Mouse (Mus musculus): ENCODE data around the gene Izumo2. TPM values are rescaled to one million over a fixed set of nuclear protein-coding genes. Genes with fewer than 3 reads are reported as not detected.

The Izumo2 gene
- polyA plus RNA-seq, 1 experiment, result not detected

DNA sequence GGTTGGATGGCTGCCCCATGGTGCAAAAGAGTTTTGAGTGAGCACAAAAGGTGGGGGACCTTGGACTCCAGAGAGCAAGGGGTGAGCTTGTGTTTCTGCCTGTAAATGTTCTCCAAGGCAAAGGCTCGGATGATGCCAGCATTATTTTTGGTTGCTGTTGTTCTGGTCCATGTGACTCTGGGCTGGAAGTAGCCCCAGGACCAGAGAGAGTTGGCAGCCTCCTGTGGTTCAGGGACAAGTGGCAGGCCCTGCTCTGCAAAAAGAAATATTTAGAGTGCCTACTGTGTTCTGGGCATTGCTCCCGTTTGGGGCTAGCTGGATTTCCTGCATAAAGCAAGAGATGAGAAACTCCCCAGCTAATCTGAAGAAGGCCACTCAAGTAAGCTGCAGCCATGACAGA is 31.9 kb upstream of the Izumo2 start:
- no peak overlapping the region for H3K4me3 ChIP-seq (ENCODE audit: extremely low read depth, insufficient read depth, insufficient read length)
- TF ChIP-seq CTCF (IDR thresholded peaks at IDR 0.05; ENCODE audit: extremely low read depth, insufficient read depth, insufficient read length, insufficient replicate concordance) (no peak), POLR2A (IDR thresholded peaks at IDR 0.05; ENCODE audit: low read depth, low read length) (no peak)
- DNase-seq (ENCODE audit: low read depth in 1 of 2, low spot score in 2 of 2), result no peak
- WGBS, result 62% methylated on average over 2 of the region's 2 CpGs
- no peak overlapping the region for H3K27ac ChIP-seq (ENCODE audit: insufficient read depth, low read length)
- no peaks in the 10 kb centered on the region for H3K36me3 ChIP-seq (ENCODE audit: control insufficient read depth, insufficient read depth, low read length)
- no peaks in the 10 kb centered on the region for H3K4me1 ChIP-seq (ENCODE audit: control insufficient read depth, insufficient read depth, insufficient read length)
- H3K27me3 ChIP-seq (ENCODE audit: control insufficient read depth, insufficient read depth, low read length), result no peaks in the 10 kb centered on the region

DNA sequence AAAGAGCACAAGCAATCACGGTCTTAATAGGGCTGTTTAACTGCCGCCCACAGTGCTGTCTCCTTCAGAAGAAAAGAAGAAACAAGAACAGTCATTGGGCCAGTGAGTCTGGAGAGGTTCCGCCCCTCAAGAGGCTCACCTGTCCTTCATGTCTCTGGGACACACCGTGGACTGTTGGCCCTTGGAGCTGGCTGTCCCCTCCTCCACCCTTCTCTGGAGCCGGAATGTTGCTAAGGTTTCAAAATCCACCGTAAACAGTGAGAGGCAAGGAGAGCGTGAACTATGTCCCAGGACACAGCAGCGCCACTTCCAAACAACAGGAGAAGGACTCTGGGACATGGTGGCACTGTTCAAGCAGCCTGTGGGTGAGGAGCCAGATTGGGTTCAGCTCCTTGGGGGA is 24.9 kb upstream of the Izumo2 start:
- H3K4me1 ChIP-seq (ENCODE audit: control insufficient read depth, insufficient read depth, insufficient read length), result no peaks in the 10 kb centered on the region
- no peak overlapping the region for H3K4me3 ChIP-seq (ENCODE audit: extremely low read depth, insufficient read depth, insufficient read length)
- no peak for DNase-seq (ENCODE audit: low read depth in 1 of 2, low spot score in 2 of 2)
- no peak for TF ChIP-seq CTCF (IDR thresholded peaks at IDR 0.05; ENCODE audit: extremely low read depth, insufficient read depth, insufficient read length, insufficient replicate concordance)
- no peak for TF ChIP-seq POLR2A (IDR thresholded peaks at IDR 0.05; ENCODE audit: low read depth, low read length)
- no peaks in the 10 kb centered on the region for H3K27me3 ChIP-seq (ENCODE audit: control insufficient read depth, insufficient read depth, low read length)
- H3K27ac ChIP-seq (ENCODE audit: insufficient read depth, low read length), result no peak overlapping the region
- 83% methylated on average over 8 of the region's 8 CpGs for WGBS
- no peaks in the 10 kb centered on the region for H3K36me3 ChIP-seq (ENCODE audit: control insufficient read depth, insufficient read depth, low read length)

DNA sequence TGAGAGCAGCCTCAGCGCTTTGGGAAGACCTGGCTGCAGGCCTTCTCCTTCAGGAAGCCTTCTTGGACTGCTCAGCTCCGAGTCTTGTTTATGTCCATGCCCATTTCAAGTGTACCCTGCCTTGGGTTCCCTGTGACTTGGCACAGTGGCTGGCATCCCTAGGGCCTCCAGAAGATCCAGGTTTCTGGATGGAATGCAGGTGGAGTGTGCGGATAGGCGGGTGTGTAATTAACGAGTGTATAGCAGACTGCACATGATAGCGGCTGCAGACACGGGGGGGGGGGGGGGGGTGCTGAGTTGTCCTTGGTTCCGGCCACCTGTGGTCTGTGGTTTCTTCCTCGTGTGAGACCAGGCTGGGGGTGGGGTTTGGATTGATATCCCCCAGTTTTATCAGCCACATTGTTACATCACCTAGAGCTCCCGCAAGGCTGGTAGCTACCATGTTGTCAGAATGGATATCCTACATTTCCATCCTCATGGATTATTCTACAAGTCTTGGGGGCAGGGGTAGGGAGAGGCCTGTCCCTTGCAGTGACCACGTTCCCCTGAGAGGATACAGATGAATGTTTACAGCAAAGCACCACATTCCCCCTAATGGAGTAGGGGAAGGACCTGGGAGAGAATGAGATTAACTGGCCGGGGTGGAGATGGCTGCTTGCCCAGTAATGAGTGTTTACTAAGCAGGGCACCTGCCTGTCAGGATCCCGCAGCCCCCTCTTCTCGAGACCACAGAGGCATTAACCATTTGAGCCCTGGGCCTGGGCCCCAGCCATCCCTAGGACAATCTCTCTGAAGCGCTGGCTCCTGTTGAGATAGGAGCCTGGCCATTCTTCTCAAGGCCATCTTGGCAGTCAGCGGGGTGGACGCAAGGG is 22.8 kb upstream of the Izumo2 start:
- WGBS, result 21% methylated on average over 17 of the region's 17 CpGs

GRCm38 (mm10) chr7:44688890-44689289 is 19.7 kb upstream of the Izumo2 start:
- H3K4me3 ChIP-seq (ENCODE audit: extremely low read depth, insufficient read depth, insufficient read length), result no peak overlapping the region
- no peaks in the 10 kb centered on the region for H3K4me1 ChIP-seq (ENCODE audit: control insufficient read depth, insufficient read depth, insufficient read length)
- no peak for TF ChIP-seq CTCF (IDR thresholded peaks at IDR 0.05; ENCODE audit: extremely low read depth, insufficient read depth, insufficient read length, insufficient replicate concordance)
- no peak for TF ChIP-seq POLR2A (IDR thresholded peaks at IDR 0.05; ENCODE audit: low read depth, low read length)
- H3K27ac ChIP-seq (ENCODE audit: insufficient read depth, low read length), result no peak overlapping the region
- no peak for DNase-seq (ENCODE audit: low read depth in 1 of 2, low spot score in 2 of 2)
- H3K27me3 ChIP-seq (ENCODE audit: control insufficient read depth, insufficient read depth, low read length), result no peaks in the 10 kb centered on the region
- H3K36me3 ChIP-seq (ENCODE audit: control insufficient read depth, insufficient read depth, low read length), result no peaks in the 10 kb centered on the region
- WGBS, result 71% methylated on average over 3 of the region's 3 CpGs

More for the DNA sequence above, 22.8 kb upstream of the Izumo2 start:
- no peak overlapping the region for H3K27ac ChIP-seq (ENCODE audit: insufficient read depth, low read length)
- DNase-seq (ENCODE audit: low read depth in 1 of 2, low spot score in 2 of 2), result no peak
- H3K27me3 ChIP-seq (ENCODE audit: control insufficient read depth, insufficient read depth, low read length), result no peaks in the 10 kb centered on the region
- H3K4me1 ChIP-seq (ENCODE audit: control insufficient read depth, insufficient read depth, insufficient read length), result no peaks in the 10 kb centered on the region
- TF ChIP-seq CTCF (IDR thresholded peaks at IDR 0.05; ENCODE audit: extremely low read depth, insufficient read depth, insufficient read length, insufficient replicate concordance) (no peak), POLR2A (IDR thresholded peaks at IDR 0.05; ENCODE audit: low read depth, low read length) (no peak)
- no peak overlapping the region for H3K4me3 ChIP-seq (ENCODE audit: extremely low read depth, insufficient read depth, insufficient read length)
- H3K36me3 ChIP-seq (ENCODE audit: control insufficient read depth, insufficient read depth, low read length), result no peaks in the 10 kb centered on the region

- H3K27me3 ChIP-seq (ENCODE audit: control insufficient read depth, insufficient read depth, low read length), result no peaks in the 10 kb centered on the region
- H3K36me3 ChIP-seq (ENCODE audit: control insufficient read depth, insufficient read depth, low read length), result no peaks in the 10 kb centered on the region
- no peak overlapping the region for H3K27ac ChIP-seq (ENCODE audit: insufficient read depth, low read length)
- no peak for DNase-seq (ENCODE audit: low read depth in 1 of 2, low spot score in 2 of 2)
- 91% methylated on average over 7 of the region's 7 CpGs for WGBS
- TF ChIP-seq POLR2A (IDR thresholded peaks at IDR 0.05; ENCODE audit: low read depth, low read length) (no peak), CTCF (IDR thresholded peaks at IDR 0.05; ENCODE audit: extremely low read depth, insufficient read depth, insufficient read length, insufficient replicate concordance) (no peak)
- no peaks in the 10 kb centered on the region for H3K4me1 ChIP-seq (ENCODE audit: control insufficient read depth, insufficient read depth, insufficient read length)
- H3K4me3 ChIP-seq (ENCODE audit: extremely low read depth, insufficient read depth, insufficient read length), result no peak overlapping the region
Observed at GRCm38 (mm10) chr7:44689331-44689730, 19.2 kb upstream of the Izumo2 start.

DNA sequence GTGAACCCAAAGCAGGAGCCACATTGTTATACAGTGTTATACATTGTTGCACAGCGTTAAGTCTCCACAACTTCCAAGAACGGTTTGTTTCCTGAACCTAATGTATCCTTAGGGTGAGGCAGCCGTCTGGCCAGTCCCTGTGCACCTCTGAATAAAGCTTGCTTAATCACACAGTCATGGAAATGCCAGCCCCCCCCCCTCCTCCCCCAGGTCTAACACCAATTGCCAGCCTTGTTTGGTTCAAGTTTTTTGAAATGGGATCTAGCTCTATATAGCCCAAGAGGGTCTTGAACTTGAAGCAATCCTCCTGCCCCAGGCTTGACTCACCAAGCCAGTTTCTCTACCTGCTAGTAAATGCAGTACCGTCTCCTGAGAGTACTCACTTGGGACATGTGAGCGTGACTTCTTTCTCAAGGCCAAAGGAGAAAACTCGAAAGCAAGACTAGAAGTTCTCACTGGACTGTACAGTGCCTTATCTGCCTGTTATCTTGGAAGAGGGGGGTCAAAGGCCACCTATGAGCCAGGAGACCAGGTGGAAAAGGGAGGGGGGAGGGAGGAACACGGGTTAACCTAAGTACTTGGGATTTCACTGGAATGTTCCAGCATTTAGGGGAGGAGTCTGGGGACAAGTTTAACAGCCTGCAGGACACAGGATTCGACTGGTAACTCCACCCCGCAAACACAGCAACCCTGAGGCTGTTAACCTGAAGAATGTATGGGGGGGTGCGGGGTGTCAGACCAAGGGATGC is 14.9 kb upstream of the Izumo2 start:
- H3K4me3 ChIP-seq (ENCODE audit: extremely low read depth, insufficient read depth, insufficient read length), result no peak overlapping the region
- TF ChIP-seq CTCF (IDR thresholded peaks at IDR 0.05; ENCODE audit: extremely low read depth, insufficient read depth, insufficient read length, insufficient replicate concordance) (no peak), POLR2A (IDR thresholded peaks at IDR 0.05; ENCODE audit: low read depth, low read length) (no peak)
- 79% methylated on average over 10 of the region's 10 CpGs for WGBS
- H3K27ac ChIP-seq (ENCODE audit: insufficient read depth, low read length), result no peak overlapping the region
- no peak for DNase-seq (ENCODE audit: low read depth in 1 of 2, low spot score in 2 of 2)
- no peaks in the 10 kb centered on the region for H3K27me3 ChIP-seq (ENCODE audit: control insufficient read depth, insufficient read depth, low read length)
- H3K4me1 ChIP-seq (ENCODE audit: control insufficient read depth, insufficient read depth, insufficient read length), result no peaks in the 10 kb centered on the region
- H3K36me3 ChIP-seq (ENCODE audit: control insufficient read depth, insufficient read depth, low read length), result no peaks in the 10 kb centered on the region

All from spleen, adult 2 months (tissue).